Mouse (Mus musculus): ENCODE results near the gene Izumo4. TPM values are rescaled to one million over a fixed set of nuclear protein-coding genes. Genes with fewer than 3 reads are reported as not detected.

Gene Izumo4
- polyA plus RNA-seq, 1 experiment from 2014 or later = 10.4 TPM

DNA sequence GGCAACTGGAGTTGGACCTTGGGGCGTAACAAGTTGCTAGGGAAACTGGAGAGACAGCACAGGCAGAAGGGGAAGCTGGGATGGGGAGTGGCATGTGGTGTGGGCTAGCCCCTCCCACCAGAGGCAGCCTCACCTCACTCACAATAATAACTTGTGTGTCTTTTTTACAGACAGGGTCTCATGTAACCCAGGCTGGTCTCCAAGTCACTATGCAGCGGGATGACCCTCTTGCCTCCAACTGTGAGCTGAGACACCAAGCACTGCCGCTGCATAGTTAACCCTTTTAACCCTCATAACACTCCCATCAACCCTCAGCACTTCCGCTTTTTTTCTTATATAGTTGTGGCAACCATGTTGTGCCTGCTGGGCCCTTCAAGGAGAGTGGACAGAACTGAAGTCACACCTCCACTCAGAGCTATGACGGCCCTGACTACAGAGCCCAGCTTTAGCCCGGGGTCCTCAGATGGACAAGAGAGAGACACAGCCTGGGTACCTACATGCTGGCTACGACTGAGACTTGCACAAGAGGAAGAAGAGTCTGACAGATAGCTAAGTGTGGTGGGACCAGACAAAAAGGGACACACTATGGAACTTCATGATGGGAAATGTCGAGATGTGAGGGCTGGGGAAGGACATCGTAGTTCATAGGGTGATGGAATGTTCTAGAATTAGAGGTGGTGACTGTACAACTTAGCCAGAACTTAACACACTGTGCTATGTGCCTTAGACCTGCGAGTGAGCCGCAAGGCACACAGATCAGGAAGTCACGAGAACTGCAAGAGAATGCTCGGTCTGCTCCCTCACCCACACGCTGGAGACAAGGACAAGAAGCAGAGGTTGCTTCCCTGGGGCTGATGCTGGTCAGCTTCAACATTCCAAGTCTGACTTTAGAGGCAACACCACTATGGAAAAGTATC, 9.5 kb upstream of the Izumo4 start:
- H3K4me2 ChIP-seq (ENCODE audit: low read depth, low read length) = 0 out of 2 replicates have a peak overlapping the region, but pooled peaks have one; percentile 3
- peaks cover 19% of the 10 kb centered on the region for H3K36me3 ChIP-seq (ENCODE audit: control insufficient read depth, insufficient read depth)
- WGBS (ENCODE audit: insufficient replicate concordance) = 44% methylated on average over 14 of the region's 14 CpGs
- no peaks in the 10 kb centered on the region for H3K27me3 ChIP-seq (ENCODE audit: control insufficient read depth, insufficient read depth, low read depth, low read length)
- peaks cover 60% of the 10 kb centered on the region for H3K4me1 ChIP-seq (ENCODE audit: control insufficient read depth, low read depth, low read length)
- H3K9ac ChIP-seq (ENCODE audit: low read depth, low read length) = no peak overlapping the region; the same call in 1 of the 2 replicates
- ATAC-seq (ENCODE audit: low read depth) = no peak
- no peak overlapping the region for H3K4me3 ChIP-seq (ENCODE audit: low read depth, low read length)
- H3K27ac ChIP-seq (ENCODE audit: low read length) = peak overlapping the region; percentile 52
- H3K9me3 ChIP-seq (replicated peaks; ENCODE audit: control insufficient read depth, low read length) = no peaks in the 10 kb centered on the region

DNA sequence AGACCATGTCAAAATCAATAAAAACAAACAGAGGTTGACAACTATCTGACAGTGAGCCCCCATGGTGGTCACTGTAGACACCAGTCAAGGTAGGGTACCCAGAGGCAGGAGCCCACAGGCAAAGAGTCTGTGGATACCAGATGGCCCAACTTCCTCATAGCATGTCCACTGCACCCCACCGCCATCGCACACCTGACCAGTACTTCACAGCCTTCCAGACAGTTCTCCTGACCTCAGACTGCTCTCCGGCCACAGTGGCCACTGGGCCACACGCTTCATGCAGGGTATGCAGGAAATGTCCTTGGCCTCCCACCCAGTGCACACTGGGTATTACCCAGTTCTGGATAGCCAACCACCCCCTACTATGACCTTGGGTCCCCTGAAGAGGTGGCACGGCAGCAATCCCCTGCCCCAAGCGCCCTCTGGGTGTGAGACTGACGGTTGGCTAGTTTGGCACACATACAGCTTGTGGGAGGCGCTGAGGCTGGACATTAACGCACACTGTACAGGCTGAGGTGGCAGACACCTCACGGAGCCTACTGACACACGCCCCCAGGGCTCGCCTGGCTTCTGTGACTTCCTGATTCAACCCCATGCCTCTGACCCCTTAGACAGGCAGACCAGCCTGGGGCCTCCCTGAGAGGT, 8.5 kb upstream of the Izumo4 start:
- H3K9ac ChIP-seq (ENCODE audit: low read depth, low read length) = no peak overlapping the region
- H3K27ac ChIP-seq (ENCODE audit: low read length) = peak overlapping the region; percentile 52
- peaks cover 19% of the 10 kb centered on the region for H3K36me3 ChIP-seq (ENCODE audit: control insufficient read depth, insufficient read depth)
- ATAC-seq (ENCODE audit: low read depth) = no peak
- peaks cover 70% of the 10 kb centered on the region for H3K4me1 ChIP-seq (ENCODE audit: control insufficient read depth, low read depth, low read length)
- H3K27me3 ChIP-seq (ENCODE audit: control insufficient read depth, insufficient read depth, low read depth, low read length) = no peaks in the 10 kb centered on the region
- 0 out of 2 replicates have a peak overlapping the region, but pooled peaks have one; percentile 3 for H3K4me2 ChIP-seq (ENCODE audit: low read depth, low read length)
- 76% methylated on average over 12 of the region's 12 CpGs for WGBS (ENCODE audit: insufficient replicate concordance)
- H3K9me3 ChIP-seq (replicated peaks; ENCODE audit: control insufficient read depth, low read length) = no peaks in the 10 kb centered on the region
- H3K4me3 ChIP-seq (ENCODE audit: low read depth, low read length) = no peak overlapping the region

- Histone ChIP-seq H3K27me3 (ENCODE audit: control insufficient read depth, insufficient read depth, low read depth, low read length) (no peaks in the 10 kb centered on the region), H3K36me3 (ENCODE audit: control insufficient read depth, insufficient read depth) (peaks cover 18% of the 10 kb centered on the region), H3K9ac (ENCODE audit: low read depth, low read length) (peak overlapping the region; percentile 34; the same call in 1 of the 2 replicates), H3K9me3 (replicated peaks; ENCODE audit: control insufficient read depth, low read length) (no peaks in the 10 kb centered on the region), H3K4me2 (ENCODE audit: low read depth, low read length) (no peak overlapping the region; the same call in 1 of the 2 replicates), H3K4me1 (ENCODE audit: control insufficient read depth, low read depth, low read length) (peaks cover 78% of the 10 kb centered on the region), H3K4me3 (ENCODE audit: low read depth, low read length) (no peak overlapping the region), H3K27ac (ENCODE audit: low read length) (peak overlapping the region; percentile 83)
- WGBS (ENCODE audit: insufficient replicate concordance) = 82% methylated on average over 13 of the region's 13 CpGs
- no peak for ATAC-seq (ENCODE audit: low read depth)
These were observed 7.6 kb upstream of the Izumo4 start for GRCm38 (mm10) chr10:80694159-80694938.

GRCm38 (mm10) chr10:80695186-80695585, 6.8 kb upstream of the Izumo4 start:
- ATAC-seq (ENCODE audit: low read depth) = peak; percentile 25
- H3K9ac ChIP-seq (ENCODE audit: low read depth, low read length) = peak overlapping the region; percentile 34
- peaks cover 10% of the 10 kb centered on the region for H3K36me3 ChIP-seq (ENCODE audit: control insufficient read depth, insufficient read depth)
- WGBS (ENCODE audit: insufficient replicate concordance) = 16% methylated on average over 2 of the region's 2 CpGs
- H3K4me3 ChIP-seq (ENCODE audit: low read depth, low read length) = no peak overlapping the region
- peak overlapping the region; percentile 25; the same call in 1 of the 2 replicates for H3K4me2 ChIP-seq (ENCODE audit: low read depth, low read length)
- peaks cover 86% of the 10 kb centered on the region for H3K4me1 ChIP-seq (ENCODE audit: control insufficient read depth, low read depth, low read length)
- H3K9me3 ChIP-seq (replicated peaks; ENCODE audit: control insufficient read depth, low read length) = no peaks in the 10 kb centered on the region
- H3K27ac ChIP-seq (ENCODE audit: low read length) = peak overlapping the region; percentile 83
- H3K27me3 ChIP-seq (ENCODE audit: control insufficient read depth, insufficient read depth, low read depth, low read length) = no peaks in the 10 kb centered on the region

DNA sequence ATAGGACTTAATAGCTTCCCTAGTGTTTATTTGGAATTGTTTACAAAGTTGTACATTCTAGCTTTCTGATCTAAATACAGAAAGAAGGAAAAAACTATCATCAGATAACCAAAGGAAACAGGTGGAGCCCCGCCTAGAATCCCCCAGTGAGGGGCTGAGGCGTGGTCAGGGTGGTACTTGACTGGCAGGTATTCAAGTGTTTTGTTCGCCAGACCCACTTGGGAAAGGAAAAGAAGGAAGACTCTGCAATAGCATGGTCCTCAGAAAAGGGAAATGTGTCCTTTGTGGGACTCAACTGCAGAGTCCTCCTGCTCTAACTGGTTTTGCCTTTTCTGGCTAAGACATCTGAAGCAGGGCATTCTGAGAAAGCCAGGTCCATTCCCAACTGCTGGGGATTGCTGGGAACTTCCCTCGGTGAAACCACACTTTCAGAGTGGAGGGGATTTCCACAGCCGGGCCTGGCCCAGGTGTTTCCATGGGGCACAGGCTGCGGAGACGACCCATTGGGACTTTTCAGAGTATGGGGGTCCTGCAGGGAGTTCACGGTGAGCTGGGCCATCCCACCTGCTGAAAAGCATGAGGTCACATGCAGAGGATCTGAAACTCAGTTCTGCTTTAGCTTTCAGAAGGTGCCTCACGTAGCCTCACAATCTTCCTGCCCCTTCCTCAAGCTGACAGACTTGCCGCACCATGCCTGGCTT, 6.0 kb upstream of the Izumo4 start:
- no peak for ATAC-seq (ENCODE audit: low read depth)
- Histone ChIP-seq H3K36me3 (ENCODE audit: control insufficient read depth, insufficient read depth) (peaks cover 4% of the 10 kb centered on the region), H3K9ac (ENCODE audit: low read depth, low read length) (peak overlapping the region; percentile 34), H3K4me1 (ENCODE audit: control insufficient read depth, low read depth, low read length) (peaks cover 94% of the 10 kb centered on the region), H3K27ac (ENCODE audit: low read length) (peak overlapping the region; percentile 83), H3K9me3 (replicated peaks; ENCODE audit: control insufficient read depth, low read length) (no peaks in the 10 kb centered on the region), H3K4me2 (ENCODE audit: low read depth, low read length) (peak overlapping the region; percentile 25), H3K4me3 (ENCODE audit: low read depth, low read length) (no peak overlapping the region), H3K27me3 (ENCODE audit: control insufficient read depth, insufficient read depth, low read depth, low read length) (no peaks in the 10 kb centered on the region)
- 28% methylated on average over 10 of the region's 10 CpGs for WGBS (ENCODE audit: insufficient replicate concordance)

DNA sequence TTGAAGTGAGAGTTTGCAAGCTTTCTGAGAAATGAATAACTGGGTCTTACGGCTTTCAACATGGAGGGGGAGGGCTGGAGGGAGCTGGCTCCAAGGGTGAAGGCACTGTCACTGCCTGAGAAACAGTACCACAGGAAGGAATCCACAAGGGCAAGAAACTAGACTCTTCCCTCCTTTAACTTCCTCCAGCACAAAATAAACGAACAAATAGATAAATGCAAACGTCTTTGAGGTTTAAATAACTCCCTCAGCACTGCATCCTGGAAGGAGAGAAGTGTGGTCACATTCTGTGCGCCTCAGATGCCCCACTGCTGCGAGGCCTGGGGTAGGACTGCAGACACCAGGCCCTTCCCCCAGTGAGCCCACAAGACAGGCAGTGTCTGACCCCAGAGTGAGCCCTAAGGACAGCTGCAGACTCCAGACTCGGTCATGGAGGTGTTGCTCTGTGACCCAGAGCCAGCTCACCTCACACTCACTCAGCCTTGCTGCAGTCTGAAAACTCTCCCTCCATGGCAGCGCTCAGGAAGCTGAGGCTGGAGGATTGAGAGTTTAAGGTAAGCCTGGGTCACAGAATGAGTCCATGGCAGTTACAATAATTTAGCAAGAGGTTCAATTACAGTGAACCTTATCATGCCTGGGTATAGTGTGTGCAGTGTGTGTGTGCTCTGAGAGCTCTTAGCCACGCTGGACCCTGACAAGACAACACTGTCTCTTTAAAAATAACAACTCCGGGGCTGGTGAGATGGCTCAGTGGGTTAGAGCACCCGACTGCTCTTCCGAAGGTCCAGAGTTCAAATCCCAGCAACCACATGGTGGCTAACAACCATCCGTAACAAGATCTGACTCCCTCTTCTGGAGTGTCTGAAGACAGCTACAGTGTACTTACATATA, 5.2 kb upstream of the Izumo4 start:
- H3K9ac ChIP-seq (ENCODE audit: low read depth, low read length) = peak overlapping the region; percentile 1; the same call in 1 of the 2 replicates
- no peak for ATAC-seq (ENCODE audit: low read depth)
- H3K27me3 ChIP-seq (ENCODE audit: control insufficient read depth, insufficient read depth, low read depth, low read length) = no peaks in the 10 kb centered on the region
- H3K4me2 ChIP-seq (ENCODE audit: low read depth, low read length) = peak overlapping the region; percentile 2; the same call in 1 of the 2 replicates
- no peaks in the 10 kb centered on the region for H3K9me3 ChIP-seq (replicated peaks; ENCODE audit: control insufficient read depth, low read length)
- H3K36me3 ChIP-seq (ENCODE audit: control insufficient read depth, insufficient read depth) = no peaks in the 10 kb centered on the region
- H3K27ac ChIP-seq (ENCODE audit: low read length) = peak overlapping the region; percentile 83
- no peak overlapping the region for H3K4me3 ChIP-seq (ENCODE audit: low read depth, low read length)
- WGBS (ENCODE audit: insufficient replicate concordance) = 23% methylated on average over 11 of the region's 12 CpGs
- peaks cover 97% of the 10 kb centered on the region for H3K4me1 ChIP-seq (ENCODE audit: control insufficient read depth, low read depth, low read length)

GRCm38 (mm10) chr10:80697393-80697787, 4.6 kb upstream of the Izumo4 start:
- Histone ChIP-seq H3K4me1 (ENCODE audit: control insufficient read depth, low read depth, low read length) (peaks cover 91% of the 10 kb centered on the region), H3K27ac (ENCODE audit: low read length) (peak overlapping the region; percentile 66), H3K36me3 (ENCODE audit: control insufficient read depth, insufficient read depth) (no peaks in the 10 kb centered on the region), H3K4me3 (ENCODE audit: low read depth, low read length) (peak overlapping the region; percentile 41), H3K4me2 (ENCODE audit: low read depth, low read length) (peak overlapping the region; percentile 71), H3K9ac (ENCODE audit: low read depth, low read length) (0 out of 2 replicates have a peak overlapping the region, but pooled peaks have one; percentile 19), H3K27me3 (ENCODE audit: control insufficient read depth, insufficient read depth, low read depth, low read length) (no peaks in the 10 kb centered on the region), H3K9me3 (replicated peaks; ENCODE audit: control insufficient read depth, low read length) (no peaks in the 10 kb centered on the region)
- WGBS (ENCODE audit: insufficient replicate concordance) = 67% methylated on average over 8 of the region's 8 CpGs
- no peak for ATAC-seq (ENCODE audit: low read depth)
